Comparison of ENCODE assay signal across 8 mouse cellular contexts in genomic region chr11:31871911-31872310, GRCm38 (mm10). TPM values are rescaled to one million over a fixed set of nuclear protein-coding genes. Genes with fewer than 3 reads are reported as not detected.
DNase-seq lines count a peak whose midpoint lies in the region; ATAC-seq and TF ChIP-seq lines count a peak whose summit lies in the region.

TSS of gene Cpeb4 (plus strand) at chr11:31872211.

- no peaks in the 10 kb centered on the region for H3K36me3 ChIP-seq in kidney, embryonic 15.5 days
- H3K36me3 ChIP-seq in heart, embryonic 10.5 days = no peaks in the 10 kb centered on the region
- H3K36me3 ChIP-seq in neural tube, embryonic 12.5 days = no peaks in the 10 kb centered on the region

- ATAC-seq in kidney, embryonic 15.5 days (replicated peaks; ENCODE audit: low FRiP score) = no peak
- ATAC-seq in neural tube, embryonic 12.5 days (ENCODE audit: low FRiP score, low read depth) = no peak

- H3K4me1 ChIP-seq in kidney, embryonic 15.5 days = peaks cover 17% of the 10 kb centered on the region
- H3K4me1 ChIP-seq in heart, embryonic 10.5 days = peaks cover 9% of the 10 kb centered on the region
- H3K4me1 ChIP-seq in neural tube, embryonic 12.5 days = peaks cover 19% of the 10 kb centered on the region

- TF ChIP-seq CTCF in brain, embryonic 14.5 days (IDR thresholded peaks at IDR 0.05; ENCODE audit: borderline replicate concordance, extremely low read depth, insufficient read depth, insufficient read length) = no peak

- peak within 1 kb of the TSS; percentile 77 for H3K4me2 ChIP-seq in kidney, embryonic 15.5 days
- peak within 1 kb of the TSS; percentile 74 for H3K4me2 ChIP-seq in neural tube, embryonic 12.5 days (replicated peaks)

- H3K9ac ChIP-seq in kidney, embryonic 15.5 days = peak within 1 kb of the TSS; percentile 86
- H3K9ac ChIP-seq in neural tube, embryonic 12.5 days = peak within 1 kb of the TSS; percentile 82

- H3K27ac ChIP-seq in kidney, embryonic 15.5 days = peak within 1 kb of the TSS; percentile 87
- peak within 1 kb of the TSS; percentile 97 for H3K27ac ChIP-seq in heart, embryonic 10.5 days
- H3K27ac ChIP-seq in neural tube, embryonic 12.5 days = no peak within 1 kb of the TSS; the same call in 1 of the 2 replicates

- intact Hi-C loops in left cerebral cortex, postnatal 10 days (cut with DNase I) = loop anchor here (5.0 kb wide), 2 partner anchors 115 to 195 kb away; no protein-coding TSS in a partner anchor

- peak within 1 kb of the TSS; percentile 91 for H3K4me3 ChIP-seq in kidney, embryonic 15.5 days (replicated peaks)
- peak within 1 kb of the TSS; percentile 93 for H3K4me3 ChIP-seq in heart, embryonic 10.5 days
- peak within 1 kb of the TSS; percentile 72 for H3K4me3 ChIP-seq in neural tube, embryonic 12.5 days

- no peaks in the 10 kb centered on the region for H3K27me3 ChIP-seq in kidney, embryonic 15.5 days
- H3K27me3 ChIP-seq in heart, embryonic 10.5 days (ENCODE audit: insufficient read depth, poor library complexity, severe bottlenecking) = no peaks in the 10 kb centered on the region
- no peaks in the 10 kb centered on the region for H3K27me3 ChIP-seq in neural tube, embryonic 12.5 days (replicated peaks)

- DNase-seq in kidney, postnatal 14 days = no peak
- no peak for DNase-seq in brain, embryonic 14.5 days (ENCODE audit: low read depth)
- no peak for DNase-seq in heart, embryonic 10.5 days (ENCODE audit: low spot score)
- no peak for DNase-seq in left cerebral cortex, postnatal 10 days (ENCODE audit: extremely low spot score in 1 of 2, low spot score in 2 of 2)
- DNase-seq in frontal cortex, postnatal 36 days (ENCODE audit: low spot score in 2 of 2) = no peak
- DNase-seq in MN1 (ENCODE audit: low spot score) = no peak

- no peaks in the 10 kb centered on the region for H3K9me3 ChIP-seq in kidney, embryonic 15.5 days (replicated peaks)
- H3K9me3 ChIP-seq in heart, embryonic 10.5 days = no peaks in the 10 kb centered on the region
- no peaks in the 10 kb centered on the region for H3K9me3 ChIP-seq in neural tube, embryonic 12.5 days

- WGBS in kidney, embryonic 15.5 days = 62% methylated on average over 4 of the region's 4 CpGs
- 69% methylated on average over 4 of the region's 4 CpGs for WGBS in heart, embryonic 10.5 days
- 78% methylated on average over 4 of the region's 4 CpGs for WGBS in neural tube, embryonic 12.5 days

- no peak for TF ChIP-seq POLR2A in brain, embryonic 14.5 days (IDR thresholded peaks at IDR 0.05; ENCODE audit: borderline replicate concordance, extremely low read depth, insufficient read depth, insufficient read length, poor library complexity, severe bottlenecking)

RNA-seq across cellular contexts. Expression of gene Cpeb4, which starts in this region (rescaled TPM):
- 3.6 and 3.9 TPM in 2 replicates for polyA plus RNA-seq in kidney, embryonic 15.5 days (2015; fragmentation: Nextera tagmentation; extraction: Ambion mirVana)
- 29.0 and 41.5 TPM in 2 replicates for polyA plus RNA-seq in brain, embryonic 14.5 days (2012; rRNA removed)
- 5.4 and 8.3 TPM in 2 replicates for polyA plus RNA-seq in heart, embryonic 10.5 days (2016; fragmentation: Nextera tagmentation; extraction: Ambion mirVana)
- total RNA-seq in left cerebral cortex, postnatal 10 days (2021) = 100 to 1,000 TPM; 157 to 163 TPM
- 14.4 and 18.4 TPM in 2 replicates for polyA plus RNA-seq in neural tube, embryonic 12.5 days (2016; fragmentation: Nextera tagmentation; extraction: Ambion mirVana)
